Mouse (Mus musculus): Measurements from ENCODE around the gene Ncmap.
A peak's percentile ranks its signal among the peaks of the same experiment; 100 is the strongest.
"Not testable (repeated sequence)": the region's sequence is repeated elsewhere in the genome, so short reads cannot be mapped to it uniquely, and the experiment has no call there.

Gene Ncmap

DNA sequence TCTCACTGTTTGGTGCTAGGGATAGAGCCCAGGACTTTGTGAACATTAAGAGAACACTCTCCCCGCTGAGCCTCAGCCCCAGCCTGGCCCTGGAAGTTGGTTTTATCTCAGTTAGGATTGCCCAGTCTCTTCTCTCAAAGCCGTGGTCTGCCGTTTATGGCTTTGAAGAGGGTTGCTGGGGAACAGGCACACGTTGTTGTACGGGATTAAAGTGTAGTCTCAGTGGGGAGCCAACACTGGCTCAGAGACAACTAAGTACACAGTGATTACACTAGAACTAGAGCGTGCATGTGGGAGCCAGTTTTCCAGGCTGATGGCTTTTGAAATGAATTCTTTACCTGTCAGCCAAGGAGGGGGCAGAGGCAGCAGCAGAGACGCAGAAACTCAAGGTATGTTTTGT, 3.9 kb upstream of the Ncmap start:
- DNase-seq (ENCODE audit: low spot score in 2 of 2): no peak

DNA sequence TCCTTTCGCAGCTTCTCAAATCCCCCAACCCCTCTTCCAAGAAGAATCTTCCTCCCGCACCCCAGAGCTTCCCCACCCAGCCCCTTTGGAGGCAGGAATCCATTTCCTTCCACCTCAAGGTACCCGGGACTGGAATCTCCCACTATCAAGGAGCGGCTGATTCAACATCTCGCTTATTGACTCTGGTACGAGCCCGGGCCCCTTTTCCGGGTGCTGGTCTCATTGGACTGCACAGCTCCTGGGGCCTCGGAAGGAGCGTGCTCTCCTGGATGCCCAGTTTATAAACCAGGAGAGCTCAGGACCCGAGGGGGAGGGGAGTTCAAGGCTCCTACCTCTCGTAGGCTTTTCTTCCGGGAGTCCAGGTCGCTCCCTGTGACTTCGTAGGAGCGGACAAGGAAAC, 476 bp downstream of the Ncmap start:
- DNase-seq (ENCODE audit: low spot score in 2 of 2): no peak

DNA sequence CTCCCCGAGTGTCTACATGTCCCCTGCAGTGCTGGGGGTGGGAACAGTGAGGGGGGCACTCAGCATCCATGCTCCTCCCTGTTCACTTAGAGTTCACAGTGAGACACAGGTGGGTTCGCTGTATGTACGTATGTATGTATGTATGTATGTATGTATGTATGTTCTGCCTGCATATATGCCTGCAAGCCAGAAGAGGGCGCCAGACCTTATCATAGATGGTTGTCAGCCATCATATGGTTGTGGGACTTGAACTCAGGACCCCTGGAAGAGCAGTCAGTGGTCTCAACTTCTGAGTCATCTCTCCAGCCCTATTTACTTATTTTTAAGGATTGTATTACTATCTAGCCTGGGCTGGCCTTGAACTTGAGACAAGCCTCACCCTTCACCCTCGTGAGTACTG, 1.7 kb downstream of the Ncmap start:
- DNase-seq (ENCODE audit: low spot score in 2 of 2): no peak

DNA sequence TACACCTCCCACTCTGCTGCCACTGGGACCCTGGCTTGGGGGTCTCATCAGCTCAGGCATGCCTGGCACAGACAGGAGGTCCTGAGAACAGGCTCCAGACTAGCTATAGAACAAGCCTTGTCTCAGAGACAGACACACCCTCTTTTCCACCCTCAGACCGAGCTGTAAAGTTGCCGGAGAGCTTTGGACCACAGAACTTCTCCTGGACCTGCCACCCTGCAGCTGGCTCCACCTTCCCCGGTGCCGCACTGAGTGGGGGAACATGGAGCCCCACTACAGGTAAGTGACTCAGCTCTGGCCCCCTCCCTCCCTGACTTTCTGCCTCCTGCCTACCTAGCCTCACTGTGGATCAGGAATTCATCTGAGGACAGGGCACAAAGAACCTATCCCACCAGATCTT, 2.7 kb downstream of the Ncmap start:
- no peak for DNase-seq (ENCODE audit: low spot score in 2 of 2)

GRCm38 (mm10) chr4:135394666-135395065, 3.4 kb downstream of the Ncmap start:
- DNase-seq (ENCODE audit: low spot score in 2 of 2): no peak

DNA sequence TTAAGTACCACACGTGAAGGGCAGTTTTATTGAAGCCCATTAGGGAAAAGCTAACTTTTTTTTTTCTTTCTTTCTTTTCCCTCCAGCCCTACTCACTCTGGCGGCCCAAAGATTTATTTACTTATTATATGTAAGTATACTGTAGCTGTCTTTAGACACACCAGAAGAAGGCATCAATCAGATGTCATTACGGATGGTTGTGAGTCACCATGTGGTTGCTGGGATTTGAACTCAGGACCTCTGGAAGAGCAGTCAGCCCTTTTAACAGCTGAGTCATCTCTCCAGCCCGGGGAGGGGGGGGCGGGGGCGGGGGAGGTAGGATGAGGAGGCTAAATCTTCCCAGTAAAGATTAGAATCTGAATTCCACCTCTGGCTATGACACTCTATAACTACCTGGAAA, 4.6 kb downstream of the Ncmap start:
- no peak for DNase-seq (ENCODE audit: low spot score in 2 of 2)

- no peak for DNase-seq (ENCODE audit: low spot score in 2 of 2)
Observed at GRCm38 (mm10) chr4:135392801-135393200, 5.2 kb downstream of the Ncmap start.

DNA sequence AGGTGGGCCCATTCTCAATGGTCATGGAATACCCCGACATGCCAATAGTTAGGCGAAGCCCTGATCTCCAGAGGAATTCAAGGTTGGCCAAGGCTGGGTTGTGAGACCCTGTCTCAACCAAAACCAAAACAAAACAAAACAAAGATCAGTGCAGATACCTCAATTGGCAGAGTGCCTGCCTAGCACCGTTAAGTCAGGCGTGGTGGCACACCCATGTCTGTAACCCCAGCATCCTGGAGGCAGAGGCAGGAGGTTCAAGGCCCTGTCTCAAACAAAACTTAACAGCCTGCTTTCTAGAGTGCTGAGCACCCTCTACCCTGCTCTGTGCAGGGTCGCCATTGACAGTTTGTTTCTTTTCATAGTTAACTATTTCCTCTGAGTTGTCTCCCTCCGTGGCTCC, 7.0 kb downstream of the Ncmap start:
- DNase-seq (ENCODE audit: low spot score in 2 of 2): no peak

- no peak for DNase-seq (ENCODE audit: low spot score in 2 of 2)
Observed at GRCm38 (mm10) chr4:135385614-135386013, 12.4 kb downstream of the Ncmap start.

DNA sequence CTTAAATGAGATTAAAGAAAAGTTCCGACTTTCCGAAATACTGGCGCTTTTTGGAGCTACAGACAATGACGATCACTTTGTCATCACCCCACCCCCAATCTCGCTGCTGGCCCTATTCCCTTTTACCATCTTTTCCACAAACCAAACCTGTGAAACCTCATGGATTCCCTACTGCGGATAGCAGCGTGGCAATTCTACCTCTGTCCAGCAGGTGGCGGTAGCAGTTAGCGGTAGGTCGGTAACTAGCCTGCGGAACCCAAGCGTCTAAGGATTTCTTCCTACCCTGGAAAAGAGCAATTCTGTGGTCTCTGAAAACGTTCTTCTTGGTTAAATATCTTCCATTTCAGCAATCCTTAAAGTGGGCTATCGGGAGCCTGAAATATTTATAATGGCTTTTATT, 15.7 kb downstream of the Ncmap start:
- peak; percentile 27 to 64 for DNase-seq (ENCODE audit: low spot score in 2 of 2)

- no peak for DNase-seq (ENCODE audit: low spot score in 2 of 2)
Observed at GRCm38 (mm10) chr4:135381355-135381754, 16.7 kb downstream of the Ncmap start.

DNA sequence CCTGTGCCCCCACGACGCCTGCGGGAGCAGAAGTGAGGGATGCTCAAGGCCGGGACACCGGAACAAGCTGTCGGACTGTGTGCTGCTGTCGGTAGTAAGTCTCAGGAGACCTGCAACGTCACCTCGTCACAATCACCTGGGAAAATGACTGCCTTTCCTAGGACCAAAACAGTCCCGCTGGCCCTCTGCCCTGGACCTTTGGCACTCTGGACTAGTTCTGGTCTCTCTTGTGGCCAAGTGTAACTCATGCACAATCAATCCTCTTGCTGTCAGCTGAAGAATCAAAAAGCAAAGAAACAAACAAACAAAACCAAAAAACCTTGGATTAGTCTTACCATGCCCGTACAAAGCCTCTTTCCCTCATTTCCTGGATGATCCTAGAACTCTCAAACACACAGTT, 20.8 kb downstream of the Ncmap start:
- no peak for DNase-seq (ENCODE audit: low spot score in 2 of 2)

DNA sequence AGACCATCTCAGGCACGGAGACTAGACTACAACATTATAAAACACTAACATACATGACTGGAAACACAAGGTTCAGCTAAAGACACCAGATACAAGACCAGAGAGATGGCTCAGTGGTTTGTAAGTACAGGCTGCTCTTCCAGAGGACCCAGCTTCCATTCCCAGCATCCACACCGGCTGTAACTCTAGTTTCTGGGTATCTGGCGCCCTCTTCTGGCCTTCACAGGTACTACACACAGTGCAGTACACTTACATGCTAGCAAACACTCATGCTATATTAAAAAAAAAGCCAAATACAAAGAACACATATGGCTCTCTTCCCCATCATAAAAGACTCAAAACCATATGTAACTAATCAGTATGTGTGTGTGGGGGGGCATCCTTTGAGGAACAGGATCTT, 22.6 kb downstream of the Ncmap start:
- DNase-seq (ENCODE audit: low spot score in 2 of 2): no peak

DNA sequence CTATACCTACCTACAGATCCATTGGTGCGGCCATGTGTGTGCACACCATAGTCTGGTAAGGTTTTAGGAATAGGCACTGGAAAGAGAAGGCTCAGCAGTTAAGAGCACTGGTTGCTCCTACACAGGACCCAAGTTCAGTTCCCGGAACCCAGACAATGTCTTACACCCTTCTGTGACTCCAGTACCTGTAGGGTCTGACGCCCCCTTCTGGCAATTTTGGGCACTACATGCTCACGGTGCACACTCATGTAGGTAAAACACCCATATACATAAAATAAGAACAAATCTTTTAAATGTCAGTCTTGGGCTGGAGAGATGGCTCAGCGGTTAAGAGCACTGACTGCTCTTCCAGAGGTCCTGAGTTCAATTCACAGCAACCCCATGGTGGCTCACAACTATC, 24.7 kb downstream of the Ncmap start:
- no peak for DNase-seq (ENCODE audit: low spot score in 2 of 2)

DNA sequence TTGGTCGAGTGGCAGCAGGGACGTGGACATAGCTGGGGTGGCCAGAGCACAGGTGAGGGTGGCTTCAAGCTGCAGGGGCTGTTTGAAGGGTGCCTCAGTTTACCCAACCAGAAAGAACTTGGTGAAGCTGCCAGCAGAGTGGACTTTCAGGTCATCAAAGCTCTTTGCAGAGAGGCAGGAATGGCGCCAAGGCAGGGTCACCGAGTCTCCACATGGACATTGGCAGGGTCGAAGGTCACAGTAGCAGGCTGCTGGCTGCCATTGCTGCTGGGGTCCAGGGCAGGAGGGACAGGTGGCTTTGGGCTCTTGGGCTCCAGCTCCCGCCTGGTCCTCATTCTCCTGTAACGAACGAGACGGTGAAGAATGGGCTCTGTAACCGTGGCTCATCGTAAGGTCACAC, 27.7 kb downstream of the Ncmap start:
- no peak for DNase-seq (ENCODE audit: low spot score in 2 of 2)

- no peak for DNase-seq (ENCODE audit: low spot score in 2 of 2)
Observed at GRCm38 (mm10) chr4:135362828-135363227, 35.2 kb downstream of the Ncmap start.

- DNase-seq (ENCODE audit: low spot score in 2 of 2): no peak
Observed at GRCm38 (mm10) chr4:135361722-135362121, 36.3 kb downstream of the Ncmap start.

DNA sequence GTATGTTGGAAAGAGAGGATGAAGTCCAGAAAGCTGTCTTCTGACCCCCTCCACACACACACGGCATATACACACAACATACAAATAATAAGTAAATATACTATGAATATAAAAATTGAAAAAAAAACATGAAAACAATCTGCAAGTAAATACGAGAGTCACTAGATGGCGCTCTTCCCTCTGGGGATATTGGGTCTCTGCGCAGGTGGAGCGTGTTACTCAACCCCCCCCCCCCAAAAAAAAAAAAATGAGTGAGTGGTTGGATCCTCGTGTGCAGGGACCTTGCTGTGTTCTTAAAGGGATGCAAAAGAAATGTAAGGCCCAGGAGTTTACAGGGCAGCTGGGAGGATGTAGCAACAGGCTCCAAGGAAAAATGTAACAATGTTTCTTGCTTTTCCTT, 39.3 kb downstream of the Ncmap start:
- no peak for DNase-seq (ENCODE audit: low spot score in 2 of 2)

- DNase-seq (ENCODE audit: low spot score in 2 of 2): no peak
Observed at GRCm38 (mm10) chr4:135357221-135357920, 40.7 kb downstream of the Ncmap start.

- no peak for DNase-seq (ENCODE audit: low spot score in 2 of 2)
Observed at GRCm38 (mm10) chr4:135355886-135356550, 42.0 kb downstream of the Ncmap start.

GRCm38 (mm10) chr4:135354751-135355150, 43.3 kb downstream of the Ncmap start:
- DNase-seq (ENCODE audit: low spot score in 2 of 2): not testable (repeated sequence)

DNA sequence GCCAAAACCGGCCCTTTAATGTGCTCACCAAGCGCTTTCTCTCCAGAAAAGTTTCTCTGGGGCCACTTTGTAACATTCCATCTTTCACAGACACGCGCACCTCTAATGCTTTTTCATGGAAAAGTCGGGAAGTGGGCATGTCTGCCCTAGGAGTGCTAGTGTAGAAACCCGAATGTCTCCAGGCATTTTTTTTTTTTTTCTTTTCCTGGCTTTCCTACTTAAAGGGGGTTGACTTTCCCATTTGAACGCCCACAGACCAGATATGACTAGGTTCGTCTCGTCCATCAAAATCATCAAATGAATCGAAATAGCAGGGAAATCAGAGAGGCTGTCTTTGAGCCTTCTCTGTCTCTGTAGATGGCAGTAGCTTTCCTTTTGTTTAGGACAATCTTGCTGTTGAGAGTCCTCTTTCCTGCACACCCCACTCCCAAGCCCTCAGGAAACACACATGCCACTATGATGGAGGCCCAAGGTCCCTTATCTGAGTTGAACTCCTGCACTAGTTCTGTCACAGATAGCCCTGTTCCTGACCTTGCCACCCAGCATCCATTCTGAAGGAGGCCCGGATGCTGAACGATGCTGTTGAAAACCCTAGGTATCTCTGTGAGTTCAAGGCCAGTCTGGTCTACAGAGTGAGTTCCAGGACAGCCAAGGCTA, 44.1 kb downstream of the Ncmap start:
- DNase-seq (ENCODE audit: low spot score in 2 of 2): peak in 1 of 2 experiments; percentile 13
